In genomic region chr16:91909569-91910335, GRCm38 (mm10) we compare ENCODE assay signal across 15 mouse cellular contexts.
"Had no signal": no experiment of that assay in that cellular context is flagged by ENCODE, and none has a peak within 500 bp of the region (broad histone marks: within the 10 kb centered on the region; RNA-seq: fewer than 3 reads in every experiment).

No protein-coding gene starts in this region.

- H3K9me3 ChIP-seq: neural tube, embryonic 15.5 days; stomach, embryonic 15.5 days had no signal

- H3K4me1 ChIP-seq: neural tube, embryonic 15.5 days; stomach, embryonic 15.5 days had no signal

- H3K27ac ChIP-seq: neural tube, embryonic 15.5 days; stomach, embryonic 15.5 days; stomach, postnatal 0 days had no signal

- H3K36me3 ChIP-seq: stomach, embryonic 15.5 days had no signal

- H3K4me2 ChIP-seq: neural tube, embryonic 15.5 days; stomach, embryonic 15.5 days had no signal

- DNase-seq: retina, postnatal 1 day; right cerebral cortex, adult 18-20 months; right cerebral cortex, postnatal 14 days; right cerebral cortex, postnatal 25 days; right cerebral cortex, postnatal 4 days; spleen, adult 18-20 months; thymus, adult 18-20 months; thymus, adult 2 months; thymus, postnatal 14 days; thymus, postnatal 25 days; thymus, postnatal 36 days; thymus, postnatal 4 days had no signal

- H3K4me3 ChIP-seq: neural tube, embryonic 15.5 days; stomach, embryonic 15.5 days had no signal

- H3K9ac ChIP-seq: neural tube, embryonic 15.5 days; stomach, embryonic 15.5 days had no signal

- H3K27me3 ChIP-seq: neural tube, embryonic 15.5 days; stomach, embryonic 15.5 days had no signal
